Mouse (Mus musculus) kidney, postnatal 0 days (tissue): ENCODE data around the gene Zfp110. TPM values are rescaled to one million over a fixed set of nuclear protein-coding genes. Genes with fewer than 3 reads are reported as not detected.
A peak's percentile ranks its signal among the peaks of the same experiment; 100 is the strongest.

Experiments
- ATAC-seq: fragments of 200-750 bp; cut with Nextera tagmentation; replicated peaks from 2 replicates; pipeline ENCODE4 v1.8.0; 2017; ENCODE audit warnings: low read depth, moderate number of reproducible peaks, moderate TSS enrichment, moderate library complexity; ENCODE audit not compliant: low FRiP score
- DNase-seq: peaks from one replicate; pipeline ENCODE4 v3.0.0-alpha.2; 2016; ENCODE audit warnings: low spot score
- H3K27ac ChIP-seq: fragments of 300-500 bp; sonication (generic); 2 replicates; pipeline ENCODE4 v1.5.1; 2014; ENCODE audit warnings: mild to moderate bottlenecking
- H3K27me3 ChIP-seq: fragments of 300-500 bp; sonication (generic); 2 replicates; pipeline ENCODE4 v1.6.1; 2014; ENCODE audit warnings: low read length, mixed read lengths; ENCODE audit not compliant: insufficient read depth
- H3K36me3 ChIP-seq: fragments of 300-500 bp; sonication (generic); 2 replicates; pipeline ENCODE4 v1.6.1; 2014; ENCODE audit warnings: low read length, mixed read lengths; ENCODE audit not compliant: insufficient read depth
- H3K4me1 ChIP-seq: fragments of 300-500 bp; sonication (generic); replicated peaks from 2 replicates; pipeline ENCODE4 v1.6.1; 2014; ENCODE audit warnings: antibody characterized with exemption, low read length, mixed read lengths; ENCODE audit not compliant: insufficient read depth
- H3K4me2 ChIP-seq: fragments of 300-500 bp; sonication (generic); 2 replicates; pipeline ENCODE4 v1.6.1; 2014; ENCODE audit warnings: mild to moderate bottlenecking, low read length, moderate library complexity, mixed read lengths
- H3K4me3 ChIP-seq: fragments of 300-500 bp; sonication (generic); replicated peaks from 2 replicates; pipeline ENCODE4 v1.5.1; 2014; ENCODE audit warnings: low read depth, low read length
- H3K9ac ChIP-seq: fragments of 300-500 bp; sonication (generic); 2 replicates; pipeline ENCODE4 v1.6.1; 2014; ENCODE audit warnings: low read depth, low read length
- H3K9me3 ChIP-seq: fragments of 300-500 bp; sonication (generic); replicated peaks from 2 replicates; pipeline ENCODE4 v1.6.1; 2016; ENCODE audit warnings: low read length, inconsistent platforms, mixed read lengths
- CTCF ChIP-seq: IDR thresholded peaks from 2 replicates; pipeline ENCODE4 v1.5.1; 2016; ENCODE audit warnings: antibody characterized with exemption, low read depth, mild to moderate bottlenecking, moderate library complexity
- WGBS: fragments of 180-500 bp; shearing (Covaris S2); extraction: QIAGEN DNeasy Blood & Tissue Kit; methylation state at CpG from one replicate; pipeline ENCODE4 v1.1.7; 2014; 5-methylcytosine and 5-hydroxymethylcytosine counted together
- polyA plus RNA-seq: library from polyadenylated mRNA; unstranded; fragments of >200 nt; fragmentation: Nextera tagmentation; extraction: Ambion mirVana; gene quantifications from 2 replicates; pipeline ENCODE4 v1.2.1, GENCODE M21; 2015

Gene Zfp110
- polyA plus RNA-seq, 1 experiment from 2014 or later: 20.7 TPM

- 5% methylated on average over 29 of the region's 31 CpGs for WGBS
- Histone ChIP-seq H3K4me2 (peak within 1 kb of the TSS; percentile 87), H3K36me3 (peaks cover 8% of the 10 kb centered on the region), H3K4me1 (peaks cover 6% of the 10 kb centered on the region; the same call in 1 of the 2 replicates), H3K27ac (peak within 1 kb of the TSS; percentile 31; the same call in 1 of the 2 replicates), H3K9me3 (no peaks in the 10 kb centered on the region), H3K9ac (peak within 1 kb of the TSS; percentile 73), H3K4me3 (peak within 1 kb of the TSS; percentile 42), H3K27me3 (no peaks in the 10 kb centered on the region)
- ATAC-seq (peak; percentile 97), DNase-seq (peak; percentile 88)
- no peak for TF ChIP-seq CTCF
Observed at GRCm38 (mm10) chr7:12802866-12803726, 31.5 kb upstream of the Zfp110 start, which contains the start of gene Zscan18. Zscan18 (minus strand) TSS chr7:12803635.

- peak overlapping the region; percentile 87 for H3K4me2 ChIP-seq
- 1% methylated on average over 16 of the region's 16 CpGs for WGBS
- peak overlapping the region; percentile 73 for H3K9ac ChIP-seq
- H3K4me1 ChIP-seq: peaks cover 6% of the 10 kb centered on the region; the same call in 1 of the 2 replicates
- no peak for DNase-seq
- H3K4me3 ChIP-seq: peak overlapping the region; percentile 42
- H3K36me3 ChIP-seq: peaks cover 14% of the 10 kb centered on the region
- no peaks in the 10 kb centered on the region for H3K27me3 ChIP-seq
- H3K27ac ChIP-seq: peak overlapping the region; percentile 31; the same call in 1 of the 2 replicates
- H3K9me3 ChIP-seq: 0 out of 2 replicates have a peak, but pooled peaks cover 4% of the 10 kb centered on the region
- TF ChIP-seq CTCF: no peak
- no peak for ATAC-seq
Observed at GRCm38 (mm10) chr7:12803727-12804071, 30.9 kb upstream of the Zfp110 start.

GRCm38 (mm10) chr7:12815566-12815965, 19.0 kb upstream of the Zfp110 start:
- TF ChIP-seq CTCF: no peak
- H3K27ac ChIP-seq: no peak overlapping the region
- H3K27me3 ChIP-seq: no peaks in the 10 kb centered on the region
- no peak overlapping the region for H3K4me2 ChIP-seq
- H3K4me3 ChIP-seq: no peak overlapping the region
- H3K9me3 ChIP-seq: peaks cover 8% of the 10 kb centered on the region
- DNase-seq: no peak
- peaks cover 22% of the 10 kb centered on the region for H3K36me3 ChIP-seq
- over 99% methylated on average over 8 of the region's 8 CpGs for WGBS
- ATAC-seq: no peak
- no peak overlapping the region for H3K9ac ChIP-seq
- H3K4me1 ChIP-seq: 0 out of 2 replicates have a peak, but pooled peaks cover 7% of the 10 kb centered on the region

GRCm38 (mm10) chr7:12818521-12819295, 15.9 kb upstream of the Zfp110 start, which contains the start of gene Zfp329:
Zfp329 (minus strand) TSS chr7:12818858.
- peak within 1 kb of the TSS; percentile 81 for H3K9ac ChIP-seq
- 0 out of 2 replicates have a peak, but pooled peaks cover 2% of the 10 kb centered on the region for H3K36me3 ChIP-seq
- WGBS: under 1% methylated on average over 36 of the region's 40 CpGs
- 0 out of 2 replicates have a peak, but pooled peaks cover 7% of the 10 kb centered on the region for H3K4me1 ChIP-seq
- ATAC-seq (peak; percentile 95), DNase-seq (peak; percentile 97)
- H3K27me3 ChIP-seq: no peaks in the 10 kb centered on the region
- TF ChIP-seq CTCF: no peak
- no peaks in the 10 kb centered on the region; the same call in 1 of the 2 replicates for H3K9me3 ChIP-seq
- peak within 1 kb of the TSS; percentile 84 for H3K4me3 ChIP-seq
- H3K27ac ChIP-seq: peak within 1 kb of the TSS; percentile 75
- peak within 1 kb of the TSS; percentile 53 for H3K4me2 ChIP-seq

GRCm38 (mm10) chr7:12835193-12835671, 671 bp downstream of the Zfp110 start:
- TF ChIP-seq CTCF: no peak
- H3K36me3 ChIP-seq: peaks cover 31% of the 10 kb centered on the region
- DNase-seq (peak; percentile 51), ATAC-seq (peak; percentile 58)
- H3K9me3 ChIP-seq: peaks cover 13% of the 10 kb centered on the region
- 29% methylated on average over 13 of the region's 13 CpGs for WGBS
- H3K27me3 ChIP-seq: no peaks in the 10 kb centered on the region
- H3K4me1 ChIP-seq: no peaks in the 10 kb centered on the region
- H3K9ac ChIP-seq: peak overlapping the region; percentile 75
- peak overlapping the region; percentile 53 for H3K4me2 ChIP-seq
- peak overlapping the region; percentile 67 for H3K27ac ChIP-seq
- peak overlapping the region; percentile 57 for H3K4me3 ChIP-seq

GRCm38 (mm10) chr7:12835779-12836178, 1.2 kb downstream of the Zfp110 start:
- no peak for DNase-seq
- no peaks in the 10 kb centered on the region for H3K27me3 ChIP-seq
- no peak overlapping the region for H3K9ac ChIP-seq
- H3K9me3 ChIP-seq: peaks cover 13% of the 10 kb centered on the region
- H3K4me2 ChIP-seq: peak overlapping the region; percentile 53
- peaks cover 34% of the 10 kb centered on the region for H3K36me3 ChIP-seq
- H3K27ac ChIP-seq: no peak overlapping the region
- WGBS: 97% methylated on average over 4 of the region's 4 CpGs
- no peak for TF ChIP-seq CTCF
- ATAC-seq: no peak
- peak overlapping the region; percentile 57 for H3K4me3 ChIP-seq
- no peaks in the 10 kb centered on the region for H3K4me1 ChIP-seq
